ENCODE assay signal across 10 mouse cellular contexts in genomic region chr8:72215060-72215459, GRCm38 (mm10). TPM values are rescaled to one million over a fixed set of nuclear protein-coding genes. Genes with fewer than 3 reads are reported as not detected.
DNase-seq lines count a peak whose midpoint lies in the region; ATAC-seq and TF ChIP-seq lines count a peak whose summit lies in the region.
"Had no signal": no experiment of that assay in that cellular context is flagged by ENCODE, and none has a peak within 500 bp of the region (broad histone marks: within the 10 kb centered on the region; RNA-seq: fewer than 3 reads in every experiment).

No protein-coding gene starts in this region.

- H3K79me2 ChIP-seq in heart, adult 2 months (replicated peaks; ENCODE audit: control insufficient read depth, insufficient read depth, low read length), result peaks cover 2% of the 10 kb centered on the region; the same call in 1 of the 2 replicates

- TF ChIP-seq EP300 in heart, adult 2 months (IDR thresholded peaks at IDR 0.05; ENCODE audit: insufficient read depth, low read depth, low read length), result no peak

- no peaks in the 10 kb centered on the region for H3K27me3 ChIP-seq in heart, adult 2 months (ENCODE audit: control insufficient read depth, insufficient read depth, low read length)
- 0 out of 2 replicates have a peak, but pooled peaks cover 3% of the 10 kb centered on the region for H3K27me3 ChIP-seq in heart, embryonic 11.5 days (ENCODE audit: control insufficient read depth, insufficient read depth, low read length)
- H3K27me3 ChIP-seq in forebrain, embryonic 12.5 days, result peaks cover 30% of the 10 kb centered on the region

- DNase-seq in heart, adult 2 months, result no peak
- DNase-seq in CD8-positive naive resting alpha-beta T cell, adult 2 months (ENCODE audit: low read depth in 2 of 2, low spot score in 2 of 2), result peak; percentile 47 to 52
- peak; percentile 36 to 72 for DNase-seq in kidney, adult 8-10 months
- DNase-seq in gastrocnemius, postnatal 4 days (ENCODE audit: low spot score in 2 of 2), result no peak
- DNase-seq: gastrocnemius, postnatal 25 days had no signal

- WGBS in heart, adult 2 months, result 43% methylated on average over 2 of the region's 2 CpGs
- 38% methylated on average over 2 of the region's 2 CpGs for WGBS in heart, embryonic 11.5 days (ENCODE audit: insufficient replicate concordance)
- WGBS in forebrain, embryonic 12.5 days, result 34% methylated on average over 2 of the region's 2 CpGs

- no peaks in the 10 kb centered on the region for H3K9me3 ChIP-seq in heart, embryonic 11.5 days (replicated peaks; ENCODE audit: control insufficient read depth, low read length)
- H3K9me3 ChIP-seq in forebrain, embryonic 12.5 days, result no peaks in the 10 kb centered on the region
- H3K9me3 ChIP-seq: megakaryocyte, embryonic 14.5 days had no signal

- no peak overlapping the region for H3K9ac ChIP-seq in heart, adult 2 months (ENCODE audit: low read depth, low read length)
- no peak overlapping the region for H3K9ac ChIP-seq in heart, embryonic 11.5 days (ENCODE audit: low read depth, low read length)
- no peak overlapping the region for H3K9ac ChIP-seq in forebrain, embryonic 12.5 days

- intact Hi-C loops in heart, adult 2 months (cut with DNase I), result no loop called here

- no peak for TF ChIP-seq POLR2A in heart, adult 2 months (IDR thresholded peaks at IDR 0.05; ENCODE audit: insufficient read depth, low read depth, low read length)

- H3K27ac ChIP-seq in heart, adult 2 months, result no peak overlapping the region
- no peak overlapping the region for H3K27ac ChIP-seq in heart, embryonic 11.5 days (ENCODE audit: low read depth, low read length)
- no peak overlapping the region for H3K27ac ChIP-seq in forebrain, embryonic 12.5 days

- TF ChIP-seq CTCF in heart, adult 2 months (IDR thresholded peaks at IDR 0.05), result peak; percentile 48

- no peak for ATAC-seq in heart, embryonic 11.5 days (replicated peaks; ENCODE audit: insufficient number of reproducible peaks, low FRiP score, low TSS enrichment)
- ATAC-seq in megakaryocyte progenitor cell, adult 5-6 weeks (replicated peaks; ENCODE audit: poor library complexity), result 0 out of 2 replicates have a peak, but pooled peaks have one; percentile 12
- ATAC-seq in megakaryocyte-erythroid progenitor cell, adult 5-6 weeks (replicated peaks; ENCODE audit: low FRiP score, low TSS enrichment, poor library complexity, severe bottlenecking), result no peak
- ATAC-seq in forebrain, embryonic 12.5 days (ENCODE audit: low FRiP score), result no peak

- H3K4me2 ChIP-seq in heart, embryonic 11.5 days, result no peak overlapping the region
- no peak overlapping the region for H3K4me2 ChIP-seq in forebrain, embryonic 12.5 days

- 0 out of 2 replicates have a peak, but pooled peaks cover 1% of the 10 kb centered on the region for H3K4me1 ChIP-seq in heart, adult 2 months (ENCODE audit: control insufficient read depth, insufficient read depth, low read length)
- peaks cover 2% of the 10 kb centered on the region; the same call in 1 of the 2 replicates for H3K4me1 ChIP-seq in heart, embryonic 11.5 days (ENCODE audit: control insufficient read depth, insufficient read depth, low read length)
- peaks cover under 1% of the 10 kb centered on the region for H3K4me1 ChIP-seq in forebrain, embryonic 12.5 days

- H3K4me3 ChIP-seq in heart, adult 2 months, result no peak overlapping the region
- no peak overlapping the region for H3K4me3 ChIP-seq in heart, embryonic 11.5 days (ENCODE audit: low read depth, low read length)
- H3K4me3 ChIP-seq in forebrain, embryonic 12.5 days (replicated peaks), result no peak overlapping the region
- H3K4me3 ChIP-seq: megakaryocyte, embryonic 14.5 days had no signal

- H3K36me3 ChIP-seq in heart, adult 2 months (ENCODE audit: control insufficient read depth, insufficient read depth, low read length), result no peaks in the 10 kb centered on the region
- H3K36me3 ChIP-seq in heart, embryonic 11.5 days (ENCODE audit: control insufficient read depth, insufficient read depth, low read length), result no peaks in the 10 kb centered on the region
- no peaks in the 10 kb centered on the region for H3K36me3 ChIP-seq in forebrain, embryonic 12.5 days (replicated peaks)

RNA-seq across cellular contexts. Expression of gene Gm11034, which starts 1.6 kb away (rescaled TPM):
- total RNA-seq in heart, adult 2 months (2021), result not detected
- polyA plus RNA-seq in heart, adult 2 months (2012; rRNA removed), result not detected in 2 replicates
- polyA plus RNA-seq in heart, embryonic 11.5 days (2014; fragmentation: Nextera tagmentation; extraction: Ambion mirVana), result not detected in 2 replicates
- not detected in 2 replicates for total RNA-seq in megakaryocyte progenitor cell, adult 5-6 weeks (2015)
- total RNA-seq in megakaryocyte progenitor cell, adult 5-6 weeks (2017), result not detected in 2 replicates
- total RNA-seq in megakaryocyte-erythroid progenitor cell, adult 5-6 weeks (2014; fragmentation: Nextera tagmentation), result not detected in 2 replicates
- not detected in 2 replicates for total RNA-seq in megakaryocyte-erythroid progenitor cell, adult 5-6 weeks (2017)
- not detected in 2 replicates for polyA plus RNA-seq in forebrain, embryonic 12.5 days (2016; fragmentation: Nextera tagmentation; extraction: Ambion mirVana)
- total RNA-seq in gastrocnemius, postnatal 4 days (2021), result not detected
- total RNA-seq: gastrocnemius, postnatal 25 days had no signal

RNA-seq across cellular contexts. Expression of gene Cib3, which starts 2.4 kb away (rescaled TPM):
- total RNA-seq in heart, adult 2 months (2021), result 1 to 10 TPM in 1 of 2 experiments, under 1 TPM in 1; 0.66 to 1.5 TPM
- 1.1 TPM in 2 replicates for polyA plus RNA-seq in heart, adult 2 months (2012; rRNA removed)
- not detected in 2 replicates for polyA plus RNA-seq in heart, embryonic 11.5 days (2014; fragmentation: Nextera tagmentation; extraction: Ambion mirVana)
- not detected in 2 replicates for total RNA-seq in megakaryocyte progenitor cell, adult 5-6 weeks (2015)
- not detected in 2 replicates for total RNA-seq in megakaryocyte progenitor cell, adult 5-6 weeks (2017)
- total RNA-seq in megakaryocyte-erythroid progenitor cell, adult 5-6 weeks (2014; fragmentation: Nextera tagmentation), result not detected in 2 replicates
- total RNA-seq in megakaryocyte-erythroid progenitor cell, adult 5-6 weeks (2017), result not detected in 2 replicates
- not detected in 2 replicates for polyA plus RNA-seq in forebrain, embryonic 12.5 days (2016; fragmentation: Nextera tagmentation; extraction: Ambion mirVana)
- not detected for total RNA-seq in gastrocnemius, postnatal 4 days (2021)
- total RNA-seq: gastrocnemius, postnatal 25 days had no signal

RNA-seq across cellular contexts. Expression of gene Fam32a, which starts 4.5 kb away (rescaled TPM):
- 10 to 100 TPM; 21.4 to 23.2 TPM for total RNA-seq in heart, adult 2 months (2021)
- polyA plus RNA-seq in heart, adult 2 months (2012; rRNA removed), result 21.2 and 29.9 TPM in 2 replicates
- 44.7 and 45.1 TPM in 2 replicates for polyA plus RNA-seq in heart, embryonic 11.5 days (2014; fragmentation: Nextera tagmentation; extraction: Ambion mirVana)
- 40.5 and 44.9 TPM in 2 replicates for total RNA-seq in megakaryocyte progenitor cell, adult 5-6 weeks (2015)
- total RNA-seq in megakaryocyte progenitor cell, adult 5-6 weeks (2017), result 37.5 and 39.1 TPM in 2 replicates
- 42.0 and 49.1 TPM in 2 replicates for total RNA-seq in megakaryocyte-erythroid progenitor cell, adult 5-6 weeks (2014; fragmentation: Nextera tagmentation)
- 47.2 and 58.1 TPM in 2 replicates for total RNA-seq in megakaryocyte-erythroid progenitor cell, adult 5-6 weeks (2017)
- polyA plus RNA-seq in forebrain, embryonic 12.5 days (2016; fragmentation: Nextera tagmentation; extraction: Ambion mirVana), result 78.2 and 87.0 TPM in 2 replicates
- total RNA-seq in gastrocnemius, postnatal 4 days (2021), result 10 to 100 TPM; 24.3 to 25.9 TPM

RNA-seq across cellular contexts. Expression of gene Ap1m1, which starts 24.8 kb away (rescaled TPM):
- total RNA-seq in heart, adult 2 months (2021), result 10 to 100 TPM; 44.6 to 48.8 TPM
- polyA plus RNA-seq in heart, adult 2 months (2012; rRNA removed), result 74.3 and 77.0 TPM in 2 replicates
- polyA plus RNA-seq in heart, embryonic 11.5 days (2014; fragmentation: Nextera tagmentation; extraction: Ambion mirVana), result 110 and 112 TPM in 2 replicates
- 88.1 and 90.6 TPM in 2 replicates for total RNA-seq in megakaryocyte progenitor cell, adult 5-6 weeks (2015)
- total RNA-seq in megakaryocyte progenitor cell, adult 5-6 weeks (2017), result 52.4 and 65.4 TPM in 2 replicates
- total RNA-seq in megakaryocyte-erythroid progenitor cell, adult 5-6 weeks (2014; fragmentation: Nextera tagmentation), result 110 and 155 TPM in 2 replicates
- total RNA-seq in megakaryocyte-erythroid progenitor cell, adult 5-6 weeks (2017), result 63.6 and 64.8 TPM in 2 replicates
- polyA plus RNA-seq in forebrain, embryonic 12.5 days (2016; fragmentation: Nextera tagmentation; extraction: Ambion mirVana), result 193 and 196 TPM in 2 replicates
- 10 to 100 TPM; 46.4 to 48.5 TPM for total RNA-seq in gastrocnemius, postnatal 4 days (2021)

RNA-seq across cellular contexts. Expression of gene Hsh2d, which starts 25.6 kb away (rescaled TPM):
- not detected for total RNA-seq in heart, adult 2 months (2021)
- 0.18 and 0.55 TPM in 2 replicates for polyA plus RNA-seq in heart, adult 2 months (2012; rRNA removed)
- 0.11 TPM in 1 of 2 replicates, not detected in the other for polyA plus RNA-seq in heart, embryonic 11.5 days (2014; fragmentation: Nextera tagmentation; extraction: Ambion mirVana)
- total RNA-seq in megakaryocyte progenitor cell, adult 5-6 weeks (2015), result 6.6 and 8.7 TPM in 2 replicates
- 4.5 and 5.9 TPM in 2 replicates for total RNA-seq in megakaryocyte progenitor cell, adult 5-6 weeks (2017)
- 15.0 and 18.8 TPM in 2 replicates for total RNA-seq in megakaryocyte-erythroid progenitor cell, adult 5-6 weeks (2014; fragmentation: Nextera tagmentation)
- 0.89 and 4.6 TPM in 2 replicates for total RNA-seq in megakaryocyte-erythroid progenitor cell, adult 5-6 weeks (2017)
- polyA plus RNA-seq in forebrain, embryonic 12.5 days (2016; fragmentation: Nextera tagmentation; extraction: Ambion mirVana), result not detected in 2 replicates
- total RNA-seq in gastrocnemius, postnatal 4 days (2021), result not detected
- total RNA-seq: gastrocnemius, postnatal 25 days had no signal

Comparison
In these comparisons a context has a peak if more than half of its experiments do, and no peak if none do; other contexts are left out.
1. DNase-seq: peak in CD8-positive naive resting alpha-beta T cell, adult 2 months (2 of 2) and kidney, adult 8-10 months (2 of 2); none in heart, adult 2 months (0 of 2) and gastrocnemius, postnatal 4 days (0 of 2).